Mouse (Mus musculus) kidney, embryonic 16.5 days (tissue): ENCODE measurements at regions not wholly inside any gene's neighbourhood (a gene's known extent, or its start where the extent isn't known, plus 50 kb on each side); places are given as distances from the start of the nearest gene placed in this dataset.

Source experiments
- ATAC-seq: fragments of 200-750 bp; cut with Nextera tagmentation; 2 replicates; pipeline ENCODE4 v1.8.0; 2017; ENCODE audit warnings: moderate TSS enrichment; ENCODE audit not compliant: low FRiP score, low TSS enrichment
- H3K27ac ChIP-seq: fragments of 300-500 bp; sonication (generic); 2 replicates; pipeline ENCODE4 v1.5.1; 2014; ENCODE audit warnings: low read length
- H3K27me3 ChIP-seq: fragments of 300-500 bp; sonication (generic); 2 replicates; pipeline ENCODE4 v1.6.1; 2014; ENCODE audit warnings: low read length, control low read depth, mixed read lengths; ENCODE audit not compliant: insufficient read depth
- H3K36me3 ChIP-seq: fragments of 300-500 bp; sonication (generic); 2 replicates; pipeline ENCODE4 v1.6.1; 2014; ENCODE audit warnings: low read length, control low read depth, mixed read lengths; ENCODE audit not compliant: insufficient read depth
- H3K4me1 ChIP-seq: fragments of 300-500 bp; sonication (generic); 2 replicates; pipeline ENCODE4 v1.6.1; 2014; ENCODE audit warnings: low read length, control low read depth, mixed read lengths; ENCODE audit not compliant: insufficient read depth
- H3K4me2 ChIP-seq: fragments of 300-500 bp; sonication (generic); replicated peaks from 2 replicates; pipeline ENCODE4 v1.6.1; 2014; ENCODE audit warnings: low read depth, low read length
- H3K4me3 ChIP-seq: fragments of 300-500 bp; sonication (generic); 2 replicates; pipeline ENCODE4 v1.5.1; 2014; ENCODE audit warnings: mild to moderate bottlenecking, low read length
- H3K9ac ChIP-seq: fragments of 300-500 bp; sonication (generic); replicated peaks from 2 replicates; pipeline ENCODE4 v1.6.1; 2014; ENCODE audit warnings: low read length
- H3K9me3 ChIP-seq: fragments of 300-500 bp; sonication (generic); 2 replicates; pipeline ENCODE4 v1.6.1; 2016; ENCODE audit warnings: low read length, control low read depth
- WGBS: fragments of 180-500 bp; shearing (Covaris S2); extraction: QIAGEN DNeasy Blood & Tissue Kit; methylation state at CpG from one replicate; pipeline ENCODE4 v1.1.7; 2014; 5-methylcytosine and 5-hydroxymethylcytosine counted together

- Histone ChIP-seq H3K4me3 (no peak overlapping the region), H3K9ac (no peak overlapping the region), H3K27me3 (no peaks in the 10 kb centered on the region), H3K9me3 (0 out of 2 replicates have a peak, but pooled peaks cover 4% of the 10 kb centered on the region), H3K27ac (no peak overlapping the region), H3K4me1 (peaks cover 13% of the 10 kb centered on the region; the same call in 1 of the 2 replicates), H3K36me3 (no peaks in the 10 kb centered on the region), H3K4me2 (peak overlapping the region; percentile 40; the same call in 1 of the 2 replicates)
- no peak for ATAC-seq
- 85% methylated on average over 5 of the region's 5 CpGs for WGBS
Measured at GRCm38 (mm10) chr17:84878316-84878715, 78.2 kb upstream of the Ppm1b start.

GRCm38 (mm10) chr17:84879146-84879545 is 77.4 kb upstream of the Ppm1b start:
- no peaks in the 10 kb centered on the region for H3K27me3 ChIP-seq
- H3K27ac ChIP-seq = no peak overlapping the region
- WGBS = 79% methylated on average over 10 of the region's 10 CpGs
- H3K4me1 ChIP-seq = peaks cover 8% of the 10 kb centered on the region; the same call in 1 of the 2 replicates
- no peak for ATAC-seq
- no peak overlapping the region for H3K9ac ChIP-seq
- H3K36me3 ChIP-seq = no peaks in the 10 kb centered on the region
- H3K9me3 ChIP-seq = 0 out of 2 replicates have a peak, but pooled peaks cover 4% of the 10 kb centered on the region
- no peak overlapping the region for H3K4me3 ChIP-seq
- no peak overlapping the region for H3K4me2 ChIP-seq

GRCm38 (mm10) chr17:84880946-84881345 is 75.6 kb upstream of the Ppm1b start:
- ATAC-seq = no peak
- H3K36me3 ChIP-seq = no peaks in the 10 kb centered on the region
- 73% methylated on average over 2 of the region's 2 CpGs for WGBS

GRCm38 (mm10) chr17:84888525-84888924 is 68.0 kb upstream of the Ppm1b start:
- Histone ChIP-seq H3K4me2 (no peak overlapping the region), H3K4me3 (no peak overlapping the region), H3K27me3 (no peaks in the 10 kb centered on the region), H3K4me1 (no peaks in the 10 kb centered on the region), H3K36me3 (no peaks in the 10 kb centered on the region), H3K9me3 (no peaks in the 10 kb centered on the region), H3K27ac (no peak overlapping the region), H3K9ac (no peak overlapping the region)
- 81% methylated on average over 5 of the region's 5 CpGs for WGBS
- ATAC-seq = no peak

More at GRCm38 (mm10) chr17:84880946-84881345, 75.6 kb upstream of the Ppm1b start:
- no peak overlapping the region for H3K4me2 ChIP-seq
- H3K27ac ChIP-seq = no peak overlapping the region
- peaks cover 6% of the 10 kb centered on the region; the same call in 1 of the 2 replicates for H3K4me1 ChIP-seq
- no peaks in the 10 kb centered on the region for H3K27me3 ChIP-seq
- no peak overlapping the region for H3K9ac ChIP-seq
- H3K9me3 ChIP-seq = 0 out of 2 replicates have a peak, but pooled peaks cover 4% of the 10 kb centered on the region
- H3K4me3 ChIP-seq = no peak overlapping the region

- Histone ChIP-seq H3K9me3 (no peaks in the 10 kb centered on the region), H3K9ac (no peak overlapping the region), H3K36me3 (no peaks in the 10 kb centered on the region), H3K27me3 (no peaks in the 10 kb centered on the region), H3K27ac (no peak overlapping the region), H3K4me3 (no peak overlapping the region), H3K4me2 (no peak overlapping the region), H3K4me1 (0 out of 2 replicates have a peak, but pooled peaks cover 7% of the 10 kb centered on the region)
- no peak for ATAC-seq
- WGBS = 71% methylated on average over 12 of the region's 12 CpGs
Measured at GRCm38 (mm10) chr17:84890871-84891599, 65.5 kb upstream of the Ppm1b start.

GRCm38 (mm10) chr17:84893273-84894033 is 63.1 kb upstream of the Ppm1b start:
- H3K4me3 ChIP-seq = no peak overlapping the region
- H3K4me1 ChIP-seq = 0 out of 2 replicates have a peak, but pooled peaks cover 7% of the 10 kb centered on the region
- no peaks in the 10 kb centered on the region for H3K27me3 ChIP-seq
- no peak overlapping the region for H3K4me2 ChIP-seq
- H3K27ac ChIP-seq = no peak overlapping the region
- 78% methylated on average over 16 of the region's 16 CpGs for WGBS
- H3K9me3 ChIP-seq = no peaks in the 10 kb centered on the region
- H3K36me3 ChIP-seq = no peaks in the 10 kb centered on the region
- H3K9ac ChIP-seq = no peak overlapping the region
- ATAC-seq = no peak

GRCm38 (mm10) chr17:84895526-84895925 is 61.0 kb upstream of the Ppm1b start:
- Histone ChIP-seq H3K4me1 (0 out of 2 replicates have a peak, but pooled peaks cover 7% of the 10 kb centered on the region), H3K27me3 (no peaks in the 10 kb centered on the region), H3K9me3 (no peaks in the 10 kb centered on the region), H3K9ac (no peak overlapping the region), H3K27ac (no peak overlapping the region), H3K4me3 (no peak overlapping the region), H3K4me2 (no peak overlapping the region), H3K36me3 (no peaks in the 10 kb centered on the region)
- no peak for ATAC-seq
- 70% methylated on average over 3 of the region's 3 CpGs for WGBS

- Histone ChIP-seq H3K4me2 (no peak overlapping the region), H3K9ac (no peak overlapping the region), H3K27ac (no peak overlapping the region), H3K27me3 (no peaks in the 10 kb centered on the region), H3K9me3 (no peaks in the 10 kb centered on the region), H3K36me3 (no peaks in the 10 kb centered on the region), H3K4me1 (0 out of 2 replicates have a peak, but pooled peaks cover 7% of the 10 kb centered on the region), H3K4me3 (no peak overlapping the region)
- ATAC-seq = no peak
- WGBS = 74% methylated on average over 5 of the region's 5 CpGs
Measured at GRCm38 (mm10) chr17:84896572-84896971, 60.0 kb upstream of the Ppm1b start.

GRCm38 (mm10) chr17:84898407-84898806 is 58.1 kb upstream of the Ppm1b start:
- H3K4me1 ChIP-seq = 0 out of 2 replicates have a peak, but pooled peaks cover 7% of the 10 kb centered on the region
- ATAC-seq = no peak
- H3K27ac ChIP-seq = no peak overlapping the region
- no peak overlapping the region for H3K4me3 ChIP-seq
- H3K9me3 ChIP-seq = no peaks in the 10 kb centered on the region
- no peak overlapping the region for H3K4me2 ChIP-seq
- no peak overlapping the region for H3K9ac ChIP-seq
- no peaks in the 10 kb centered on the region for H3K36me3 ChIP-seq
- WGBS = 87% methylated on average over 4 of the region's 4 CpGs
- no peaks in the 10 kb centered on the region for H3K27me3 ChIP-seq
